Mouse (Mus musculus) CD4-positive helper T cell, adult 2 months (primary cell): ENCODE measurements at regions not wholly inside any gene's neighbourhood (a gene's known extent, or its start where the extent isn't known, plus 50 kb on each side); places are given as distances from the start of the nearest gene placed in this dataset.

Experiments
- DNase-seq: peaks from one replicate; pipeline ENCODE4 v3.0.0-alpha.2; 2012; ENCODE audit warnings: low read depth, missing footprints, low spot score

GRCm38 (mm10) chr4:102657244-102657643 lies 83.9 kb upstream of the Sgip1 start:
- DNase-seq = no peak

GRCm38 (mm10) chr4:102658578-102658977 lies 82.5 kb upstream of the Sgip1 start:
- no peak for DNase-seq

GRCm38 (mm10) chr4:102663617-102664016 lies 77.5 kb upstream of the Sgip1 start:
- DNase-seq = no peak

DNA sequence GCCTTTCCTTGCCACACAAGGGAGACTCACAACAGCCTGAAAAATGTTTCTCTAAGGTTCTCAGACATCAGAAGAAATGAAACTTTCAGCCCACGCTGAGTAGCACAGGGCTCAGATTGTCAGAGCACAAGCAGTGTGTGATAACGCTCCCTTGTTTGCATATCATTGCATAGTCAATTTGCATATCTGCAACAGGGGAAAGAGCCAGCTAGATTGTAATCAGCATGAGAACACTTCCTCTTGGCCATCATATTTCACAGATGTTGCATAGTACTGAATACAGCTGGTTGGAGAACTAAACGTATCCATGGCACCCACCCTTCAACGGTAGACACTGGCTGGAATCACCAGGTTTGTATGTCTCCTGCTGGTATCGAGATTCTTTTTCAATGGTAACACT lies 58.9 kb upstream of the Sgip1 start:
- peak; percentile 75 for DNase-seq

DNA sequence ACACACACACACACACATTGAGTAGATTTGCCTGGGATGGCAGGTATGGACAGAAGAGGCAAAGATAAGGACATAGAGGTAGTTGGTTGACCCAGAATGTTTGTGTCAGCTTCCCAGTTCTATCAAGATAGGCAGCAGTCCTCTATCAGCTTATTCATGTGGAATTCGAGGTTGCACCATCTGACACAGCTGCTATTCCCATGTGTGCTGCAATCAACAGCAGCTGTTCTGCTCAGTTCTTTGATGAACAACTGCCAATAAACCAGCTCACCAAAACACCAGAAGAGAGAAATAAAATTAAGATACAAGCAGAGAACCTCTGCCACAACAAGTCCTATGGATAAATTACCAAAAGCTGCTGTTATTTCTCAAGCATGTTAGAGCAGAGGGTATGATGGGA lies 56.1 kb upstream of the Sgip1 start:
- no peak for DNase-seq

- DNase-seq = no peak
These were observed 52.7 kb upstream of the Sgip1 start for GRCm38 (mm10) chr4:102688378-102688777.
